Mouse (Mus musculus): ENCODE results near the gene Gm3676.
"Not testable (repeated sequence)": the region's sequence is repeated elsewhere in the genome, so short reads cannot be mapped to it uniquely, and the experiment has no call there.

Gm3676 gene

GRCm38 (mm10) chr14:41646387-41646786 is at the start of gene Gm3676:
Gene Gm3676 (minus strand): TSS chr14:41646487.
- not testable (repeated sequence) for DNase-seq

- DNase-seq = not testable (repeated sequence)
These were observed 1.9 kb upstream of the Gm3676 start for GRCm38 (mm10) chr14:41648176-41648575.

GRCm38 (mm10) chr14:41630144-41630543 is 16.1 kb downstream of the Gm3676 start:
- DNase-seq = not testable (repeated sequence)

GRCm38 (mm10) chr14:41624512-41624911 is 21.8 kb downstream of the Gm3676 start, which contains the start of gene Gm3072:
Gene Gm3072 (minus strand): TSS chr14:41624612.
- not testable (repeated sequence) for DNase-seq

- not testable (repeated sequence) for DNase-seq
These were observed 23.8 kb downstream of the Gm3676 start for GRCm38 (mm10) chr14:41622535-41622934.

- not testable (repeated sequence) for DNase-seq
These were observed 35.6 kb downstream of the Gm3676 start for GRCm38 (mm10) chr14:41610690-41611089.

GRCm38 (mm10) chr14:41600935-41601334 is 45.4 kb downstream of the Gm3676 start:
- not testable (repeated sequence) for DNase-seq
